Mouse (Mus musculus) stomach, embryonic 15.5 days (tissue): ENCODE data around the gene Unc13b. TPM values are rescaled to one million over a fixed set of nuclear protein-coding genes. Genes with fewer than 3 reads are reported as not detected.

Experiments
- ATAC-seq: fragments of 200-750 bp; cut with Nextera tagmentation; 2 replicates; pipeline ENCODE4 v1.8.0; 2017; ENCODE audit warnings: low read depth, moderate number of reproducible peaks, moderate TSS enrichment; ENCODE audit not compliant: insufficient read depth, low FRiP score
- H3K27ac ChIP-seq: fragments of 300-500 bp; sonication (generic); 2 replicates; pipeline ENCODE4 v1.5.1; 2015; ENCODE audit warnings: mild to moderate bottlenecking, inconsistent platforms
- H3K27me3 ChIP-seq: fragments of 300-500 bp; sonication (generic); replicated peaks from 2 replicates; pipeline ENCODE4 v1.6.1; 2015; ENCODE audit warnings: inconsistent platforms
- H3K36me3 ChIP-seq: fragments of 300-500 bp; sonication (generic); 2 replicates; pipeline ENCODE4 v1.6.1; 2015; ENCODE audit warnings: inconsistent platforms
- H3K4me1 ChIP-seq: fragments of 300-500 bp; sonication (generic); 2 replicates; pipeline ENCODE4 v1.6.1; 2015; ENCODE audit warnings: inconsistent platforms
- H3K4me2 ChIP-seq: fragments of 300-500 bp; sonication (generic); 2 replicates; pipeline ENCODE4 v1.6.1; 2015; ENCODE audit warnings: mild to moderate bottlenecking, inconsistent platforms
- H3K4me3 ChIP-seq: fragments of 300-500 bp; sonication (generic); replicated peaks from 2 replicates; pipeline ENCODE4 v1.5.1; 2015; ENCODE audit warnings: inconsistent platforms
- H3K9ac ChIP-seq: fragments of 300-500 bp; sonication (generic); 2 replicates; pipeline ENCODE4 v1.6.1; 2015; ENCODE audit warnings: inconsistent platforms
- H3K9me3 ChIP-seq: fragments of 300-500 bp; sonication (generic); 2 replicates; pipeline ENCODE4 v1.6.1; 2016; ENCODE audit warnings: inconsistent platforms
- WGBS: fragments of 180-500 bp; shearing (Covaris S2); methylation state at CpG from one replicate; pipeline ENCODE4 v1.1.7; 2015; 5-methylcytosine and 5-hydroxymethylcytosine counted together
- polyA plus RNA-seq: library from polyadenylated mRNA; unstranded; fragments of >200 nt; fragmentation: Nextera tagmentation; extraction: Ambion mirVana; gene quantifications from 2 replicates; pipeline ENCODE4 v1.2.1, GENCODE M21; 2015

The Unc13b gene
- polyA plus RNA-seq, 1 experiment from 2014 or later: 7.8 TPM

- Histone ChIP-seq H3K27ac (no peak overlapping the region), H3K4me2 (no peak overlapping the region), H3K9me3 (no peaks in the 10 kb centered on the region), H3K27me3 (no peaks in the 10 kb centered on the region), H3K9ac (no peak overlapping the region), H3K4me1 (peaks cover 21% of the 10 kb centered on the region), H3K4me3 (no peak overlapping the region), H3K36me3 (peaks cover 38% of the 10 kb centered on the region)
- 94% methylated on average over 7 of the region's 7 CpGs for WGBS
- no peak for ATAC-seq
Observed at GRCm38 (mm10) chr4:43029121-43029520, 29.6 kb upstream of the Unc13b start.

GRCm38 (mm10) chr4:43029749-43030148 is 29.0 kb upstream of the Unc13b start:
- H3K4me3 ChIP-seq: no peak overlapping the region
- H3K4me2 ChIP-seq: no peak overlapping the region; the same call in 1 of the 2 replicates

GRCm38 (mm10) chr4:43030352-43030751 is 28.4 kb upstream of the Unc13b start:
- ATAC-seq: no peak
- H3K4me3 ChIP-seq: peak overlapping the region; percentile 71
- peak overlapping the region; percentile 82 for H3K27ac ChIP-seq
- H3K4me1 ChIP-seq: peaks cover 14% of the 10 kb centered on the region
- no peaks in the 10 kb centered on the region for H3K27me3 ChIP-seq
- H3K9ac ChIP-seq: peak overlapping the region; percentile 89
- WGBS: 69% methylated on average over 9 of the region's 9 CpGs
- no peaks in the 10 kb centered on the region for H3K9me3 ChIP-seq
- H3K36me3 ChIP-seq: peaks cover 38% of the 10 kb centered on the region
- peak overlapping the region; percentile 78 for H3K4me2 ChIP-seq

More at GRCm38 (mm10) chr4:43029749-43030148, 29.0 kb upstream of the Unc13b start:
- Histone ChIP-seq H3K9me3 (no peaks in the 10 kb centered on the region), H3K27ac (no peak overlapping the region), H3K36me3 (peaks cover 38% of the 10 kb centered on the region), H3K9ac (no peak overlapping the region), H3K27me3 (no peaks in the 10 kb centered on the region), H3K4me1 (peaks cover 16% of the 10 kb centered on the region)
- 89% methylated on average over 9 of the region's 9 CpGs for WGBS
- no peak for ATAC-seq

- Histone ChIP-seq H3K9me3 (no peaks in the 10 kb centered on the region), H3K4me1 (peaks cover 14% of the 10 kb centered on the region), H3K36me3 (peaks cover 38% of the 10 kb centered on the region), H3K9ac (peak overlapping the region; percentile 89), H3K4me2 (peak overlapping the region; percentile 78), H3K27ac (peak overlapping the region; percentile 82), H3K4me3 (peak overlapping the region; percentile 71), H3K27me3 (no peaks in the 10 kb centered on the region)
- WGBS: 1% methylated on average over 28 of the region's 28 CpGs
- ATAC-seq: peak; percentile 55
Observed at GRCm38 (mm10) chr4:43030780-43031230, 27.9 kb upstream of the Unc13b start.

- peak within 1 kb of the TSS; percentile 78 for H3K4me2 ChIP-seq
- peak within 1 kb of the TSS; percentile 89 for H3K9ac ChIP-seq
- H3K4me1 ChIP-seq: peaks cover 14% of the 10 kb centered on the region
- 1% methylated on average over 38 of the region's 38 CpGs for WGBS
- peak within 1 kb of the TSS; percentile 84 for H3K27ac ChIP-seq
- peaks cover 41% of the 10 kb centered on the region for H3K36me3 ChIP-seq
- no peaks in the 10 kb centered on the region for H3K27me3 ChIP-seq
- ATAC-seq: peak; percentile 96
- H3K9me3 ChIP-seq: no peaks in the 10 kb centered on the region
- peak within 1 kb of the TSS; percentile 71 for H3K4me3 ChIP-seq
Observed at GRCm38 (mm10) chr4:43031237-43031995, 27.3 kb upstream of the Unc13b start, which contains the start of gene Stoml2. TSS of gene Stoml2 (minus strand) at chr4:43031710.

DNA sequence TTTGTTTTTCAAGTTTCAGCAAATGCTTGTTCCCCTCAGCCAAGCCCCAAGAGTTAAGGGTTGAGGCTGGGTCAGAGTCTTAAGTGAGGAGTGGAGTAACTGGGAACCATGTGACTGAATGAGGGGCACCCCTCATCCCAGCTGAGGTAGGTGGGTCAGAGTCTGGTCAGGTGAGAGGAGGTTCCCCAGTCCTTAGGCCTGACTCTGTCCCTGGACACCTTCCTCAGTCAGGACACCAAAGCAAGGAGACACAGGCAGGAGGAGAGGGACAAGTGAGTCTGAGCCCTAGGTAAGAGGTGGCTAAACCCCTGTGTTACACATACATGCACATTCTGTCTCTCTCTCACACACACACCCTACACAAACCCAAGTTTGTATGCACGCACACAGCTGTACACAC is 26.3 kb upstream of the Unc13b start:
- Histone ChIP-seq H3K4me1 (peaks cover 14% of the 10 kb centered on the region), H3K9ac (no peak overlapping the region), H3K4me3 (no peak overlapping the region), H3K27ac (no peak overlapping the region), H3K36me3 (peaks cover 35% of the 10 kb centered on the region), H3K27me3 (no peaks in the 10 kb centered on the region), H3K4me2 (no peak overlapping the region), H3K9me3 (no peaks in the 10 kb centered on the region)
- no peak for ATAC-seq
- WGBS: 100% methylated on average over 1 of the region's 1 CpGs

DNA sequence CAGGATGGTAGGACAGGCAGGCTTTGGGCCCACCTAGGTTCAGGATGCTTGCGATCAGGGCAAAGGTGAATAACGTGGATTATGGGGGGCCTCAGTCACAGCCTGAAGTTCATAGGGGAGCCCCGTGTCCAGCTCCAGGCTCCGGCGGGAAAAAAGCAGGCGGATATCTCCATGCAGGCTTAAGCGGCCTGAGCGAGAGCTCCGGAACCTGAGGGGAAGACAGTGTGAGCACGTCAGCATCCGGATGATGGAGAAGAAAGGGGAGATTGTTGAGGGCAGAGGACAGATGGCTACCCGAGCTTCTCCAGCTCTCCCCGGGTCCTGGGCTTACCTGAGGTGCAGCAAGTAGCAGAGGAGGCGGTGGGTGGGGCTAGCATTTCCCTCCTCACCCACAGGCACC is 25.3 kb upstream of the Unc13b start:
- H3K4me3 ChIP-seq: no peak overlapping the region
- H3K27ac ChIP-seq: no peak overlapping the region
- H3K27me3 ChIP-seq: no peaks in the 10 kb centered on the region
- H3K36me3 ChIP-seq: peaks cover 27% of the 10 kb centered on the region
- WGBS: 81% methylated on average over 14 of the region's 14 CpGs
- H3K4me2 ChIP-seq: no peak overlapping the region
- no peak overlapping the region for H3K9ac ChIP-seq
- H3K4me1 ChIP-seq: peaks cover 14% of the 10 kb centered on the region
- no peaks in the 10 kb centered on the region for H3K9me3 ChIP-seq
- ATAC-seq: no peak

DNA sequence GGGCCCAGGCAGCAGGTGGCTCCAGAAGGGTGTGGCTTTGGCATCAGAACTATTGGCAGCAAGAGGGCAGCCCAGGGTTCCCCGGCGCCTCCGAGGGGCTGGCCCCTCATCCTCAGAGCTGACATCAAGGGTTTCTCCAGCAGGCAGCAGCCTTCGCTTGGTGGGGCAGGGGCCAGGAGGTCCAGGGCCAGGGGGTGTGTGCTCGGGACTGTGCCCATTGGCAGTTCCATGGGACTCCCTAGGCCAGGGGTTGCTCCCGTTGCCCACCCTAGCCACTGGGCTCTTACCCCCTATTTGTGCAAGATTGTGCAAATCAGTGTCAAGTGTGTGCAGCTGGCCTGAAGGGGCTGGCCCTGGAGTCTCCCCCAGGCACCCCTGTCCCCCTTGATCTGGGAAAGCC is 22.9 kb upstream of the Unc13b start:
- peaks cover 16% of the 10 kb centered on the region for H3K4me1 ChIP-seq
- H3K9ac ChIP-seq: no peak overlapping the region
- H3K27ac ChIP-seq: no peak overlapping the region
- H3K27me3 ChIP-seq: no peaks in the 10 kb centered on the region
- no peak for ATAC-seq
- H3K4me3 ChIP-seq: no peak overlapping the region
- 87% methylated on average over 6 of the region's 6 CpGs for WGBS
- peaks cover 13% of the 10 kb centered on the region; the same call in 1 of the 2 replicates for H3K36me3 ChIP-seq
- H3K4me2 ChIP-seq: no peak overlapping the region
- H3K9me3 ChIP-seq: no peaks in the 10 kb centered on the region

- Histone ChIP-seq H3K4me3 (no peak overlapping the region), H3K4me2 (no peak overlapping the region), H3K9ac (no peak overlapping the region), H3K4me1 (peaks cover 16% of the 10 kb centered on the region), H3K36me3 (peaks cover 13% of the 10 kb centered on the region; the same call in 1 of the 2 replicates), H3K27me3 (no peaks in the 10 kb centered on the region), H3K27ac (no peak overlapping the region), H3K9me3 (no peaks in the 10 kb centered on the region)
- no peak for ATAC-seq
- 82% methylated on average over 10 of the region's 10 CpGs for WGBS
Observed at GRCm38 (mm10) chr4:43036356-43036755, 22.4 kb upstream of the Unc13b start.

GRCm38 (mm10) chr4:43037860-43038566 is 20.7 kb upstream of the Unc13b start:
- H3K9ac ChIP-seq: no peak overlapping the region
- H3K36me3 ChIP-seq: peaks cover 13% of the 10 kb centered on the region; the same call in 1 of the 2 replicates
- 69% methylated on average over 4 of the region's 4 CpGs for WGBS
- H3K27me3 ChIP-seq: no peaks in the 10 kb centered on the region
- peaks cover 12% of the 10 kb centered on the region for H3K4me1 ChIP-seq
- no peak overlapping the region; the same call in 1 of the 2 replicates for H3K4me3 ChIP-seq
- no peak for ATAC-seq
- H3K27ac ChIP-seq: no peak overlapping the region
- H3K4me2 ChIP-seq: no peak overlapping the region
- no peaks in the 10 kb centered on the region for H3K9me3 ChIP-seq

DNA sequence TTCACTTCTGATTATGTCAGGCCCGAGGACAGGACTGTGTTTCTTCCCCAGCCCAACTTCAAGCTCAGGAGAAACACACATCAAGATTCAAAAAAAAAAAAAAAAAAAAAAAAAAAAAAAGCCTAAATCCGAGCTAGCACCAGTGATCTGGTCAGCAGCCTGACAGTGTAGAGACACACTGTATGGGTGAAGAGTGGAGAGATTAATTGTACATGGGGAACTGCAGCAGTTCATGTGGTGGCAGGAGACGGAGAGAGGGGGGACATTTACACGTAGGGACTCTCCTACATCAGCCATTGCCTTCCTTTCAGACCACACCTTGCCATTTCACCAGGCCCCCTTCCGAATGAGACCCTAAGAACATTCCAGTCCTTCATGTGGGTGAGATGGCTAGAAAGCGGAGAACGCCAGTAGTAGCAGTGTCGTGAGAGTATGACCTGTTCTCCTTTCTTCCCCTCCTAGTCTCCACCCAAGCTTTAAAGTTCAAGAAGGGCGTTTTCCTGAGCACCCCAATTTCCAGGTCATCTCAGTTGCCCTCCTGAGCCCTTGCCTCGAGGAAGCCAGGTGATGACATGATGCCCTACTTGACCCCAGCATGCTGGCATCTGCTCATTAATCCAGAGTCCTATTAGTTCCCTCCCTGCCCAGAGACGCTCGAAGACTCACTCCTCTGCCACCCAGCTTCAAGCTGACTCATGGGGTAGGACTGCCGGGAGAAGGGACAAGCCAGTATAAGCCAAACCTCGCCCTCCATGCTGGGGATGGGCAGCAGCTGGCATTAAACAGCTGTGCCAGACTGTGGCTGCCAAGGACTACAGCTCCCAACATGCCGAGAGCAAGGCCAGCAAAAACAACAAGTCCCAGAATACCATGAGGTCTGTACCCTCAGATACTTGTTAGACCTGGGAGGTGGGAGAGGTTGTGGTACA is 19.9 kb upstream of the Unc13b start:
- peak overlapping the region; percentile 61; the same call in 1 of the 2 replicates for H3K9ac ChIP-seq
- no peaks in the 10 kb centered on the region for H3K9me3 ChIP-seq
- H3K4me3 ChIP-seq: peak overlapping the region; percentile 70
- H3K4me2 ChIP-seq: peak overlapping the region; percentile 89
- peaks cover 12% of the 10 kb centered on the region for H3K4me1 ChIP-seq
- ATAC-seq: no peak
- no peaks in the 10 kb centered on the region for H3K27me3 ChIP-seq
- H3K27ac ChIP-seq: peak overlapping the region; percentile 71
- peaks cover 5% of the 10 kb centered on the region; the same call in 1 of the 2 replicates for H3K36me3 ChIP-seq
- WGBS: 48% methylated on average over 14 of the region's 15 CpGs
